Mouse (Mus musculus): ENCODE data around the gene Gmppb. TPM values are rescaled to one million over a fixed set of nuclear protein-coding genes. Genes with fewer than 3 reads are reported as not detected.

Gmppb gene
- polyA plus RNA-seq, 1 experiment from 2014 or later, result 22.8 TPM

DNA sequence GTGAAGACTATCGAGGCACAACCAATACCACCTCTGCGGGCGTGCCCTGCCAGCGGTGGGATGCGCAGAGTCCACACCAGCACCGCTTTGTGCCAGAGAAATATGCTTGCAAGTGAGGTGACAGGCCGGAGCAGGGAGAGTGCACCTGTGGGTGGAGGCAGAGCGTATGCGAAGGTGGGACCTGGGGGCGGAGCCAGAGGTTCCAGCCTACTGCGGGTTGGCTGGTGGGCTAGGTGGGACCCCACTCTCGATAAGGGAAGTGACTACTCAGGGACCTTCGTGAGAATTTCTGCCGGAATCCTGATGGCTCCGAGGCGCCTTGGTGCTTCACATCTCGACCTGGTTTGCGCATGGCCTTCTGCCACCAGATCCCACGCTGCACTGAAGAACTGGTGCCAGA lies 33.5 kb downstream of the Gmppb start:
- H3K36me3 ChIP-seq (ENCODE audit: control insufficient read depth, insufficient read depth, low read length), result peaks cover 28% of the 10 kb centered on the region
- 8% methylated on average over 19 of the region's 19 CpGs for WGBS
- peaks cover 33% of the 10 kb centered on the region for H3K27me3 ChIP-seq (ENCODE audit: control insufficient read depth, insufficient read depth, low read depth, low read length)
- peak overlapping the region; percentile 12; the same call in 1 of the 2 replicates for H3K4me3 ChIP-seq (ENCODE audit: low read depth, low read length)
- H3K9me3 ChIP-seq (replicated peaks; ENCODE audit: control insufficient read depth, low read length, poor library complexity, severe bottlenecking), result no peaks in the 10 kb centered on the region
- H3K4me2 ChIP-seq (ENCODE audit: low read length), result peak overlapping the region; percentile 39
- H3K4me1 ChIP-seq (ENCODE audit: control insufficient read depth, insufficient read depth, low read length), result peaks cover 20% of the 10 kb centered on the region
- H3K9ac ChIP-seq (ENCODE audit: low read depth, low read length), result peak overlapping the region; percentile 20; the same call in 1 of the 2 replicates
- no peak overlapping the region for H3K27ac ChIP-seq (ENCODE audit: low read length)
- ATAC-seq, result no peak

DNA sequence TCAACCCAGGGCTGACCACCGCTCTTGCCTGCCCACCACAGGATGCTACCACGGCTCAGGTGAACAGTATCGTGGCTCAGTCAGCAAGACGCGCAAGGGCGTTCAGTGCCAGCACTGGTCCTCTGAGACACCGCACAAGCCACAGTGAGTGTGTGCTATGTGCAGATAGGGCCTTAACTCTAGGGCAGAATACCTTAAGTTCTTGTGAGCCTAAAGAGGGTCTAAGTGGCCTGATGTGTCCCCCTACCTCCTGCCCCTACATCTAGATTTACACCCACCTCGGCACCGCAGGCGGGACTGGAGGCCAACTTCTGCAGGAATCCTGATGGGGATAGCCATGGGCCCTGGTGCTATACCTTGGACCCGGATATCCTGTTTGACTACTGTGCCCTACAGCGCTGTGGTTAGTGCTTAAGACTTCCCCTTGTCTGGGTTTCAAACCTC lies 34.0 kb downstream of the Gmppb start, which contains the start of gene Rnf123:
Gene Rnf123 (minus strand): TSS at position 359 of the 444 bp plus-strand sequence.
- peaks cover 30% of the 10 kb centered on the region for H3K36me3 ChIP-seq (ENCODE audit: control insufficient read depth, insufficient read depth, low read length)
- peaks cover 33% of the 10 kb centered on the region for H3K27me3 ChIP-seq (ENCODE audit: control insufficient read depth, insufficient read depth, low read depth, low read length)
- H3K9me3 ChIP-seq (replicated peaks; ENCODE audit: control insufficient read depth, low read length, poor library complexity, severe bottlenecking), result no peaks in the 10 kb centered on the region
- H3K4me1 ChIP-seq (ENCODE audit: control insufficient read depth, insufficient read depth, low read length), result peaks cover 15% of the 10 kb centered on the region
- 30% methylated on average over 12 of the region's 12 CpGs for WGBS
- peak within 1 kb of the TSS; percentile 12; the same call in 1 of the 2 replicates for H3K4me3 ChIP-seq (ENCODE audit: low read depth, low read length)
- H3K4me2 ChIP-seq (ENCODE audit: low read length), result peak within 1 kb of the TSS; percentile 39
- no peak within 1 kb of the TSS for H3K27ac ChIP-seq (ENCODE audit: low read length)
- peak within 1 kb of the TSS; percentile 20; the same call in 1 of the 2 replicates for H3K9ac ChIP-seq (ENCODE audit: low read depth, low read length)
- ATAC-seq, result no peak

DNA sequence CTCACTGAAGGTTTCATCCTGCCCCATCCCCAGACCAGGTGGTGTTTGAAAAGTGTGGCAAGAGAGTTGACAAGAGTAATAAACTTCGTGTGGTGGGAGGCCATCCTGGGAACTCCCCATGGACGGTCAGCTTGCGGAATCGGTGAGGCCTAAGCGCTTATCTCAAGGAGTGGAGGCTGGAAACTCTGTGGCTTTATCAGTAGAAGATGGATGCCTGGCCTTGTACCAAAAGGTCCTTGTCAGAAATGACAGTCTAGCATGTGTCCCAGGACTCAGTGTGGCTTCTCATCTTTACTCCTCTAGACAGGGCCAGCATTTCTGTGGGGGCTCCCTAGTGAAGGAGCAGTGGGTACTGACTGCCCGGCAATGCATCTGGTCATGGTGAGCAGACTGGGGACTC lies 34.5 kb downstream of the Gmppb start:
- no peak overlapping the region for H3K4me3 ChIP-seq (ENCODE audit: low read depth, low read length)
- 93% methylated on average over 6 of the region's 6 CpGs for WGBS

DNA sequence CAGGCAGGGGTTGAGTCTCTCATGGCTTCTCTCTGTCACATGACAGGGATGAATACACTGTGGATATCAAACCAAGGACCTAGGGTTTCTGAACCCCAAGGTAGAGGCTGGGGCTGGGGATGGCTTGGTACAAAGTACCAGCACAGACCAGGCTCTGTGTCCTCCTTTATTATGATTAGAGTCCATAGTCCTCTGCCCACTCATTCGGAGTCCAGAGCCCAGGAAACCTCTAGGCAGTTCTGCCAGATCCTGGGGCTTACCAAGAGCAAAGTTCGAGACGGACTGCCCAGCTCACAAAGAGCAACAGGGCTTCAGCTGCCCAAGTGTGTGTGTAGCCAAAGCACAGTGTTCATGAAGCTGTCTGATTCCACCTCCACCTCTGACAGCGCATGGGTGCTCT lies 36.2 kb downstream of the Gmppb start:
- Histone ChIP-seq H3K27ac (ENCODE audit: low read length) (no peak overlapping the region), H3K9me3 (replicated peaks; ENCODE audit: control insufficient read depth, low read length, poor library complexity, severe bottlenecking) (no peaks in the 10 kb centered on the region), H3K4me3 (ENCODE audit: low read depth, low read length) (no peak overlapping the region), H3K36me3 (ENCODE audit: control insufficient read depth, insufficient read depth, low read length) (peaks cover 38% of the 10 kb centered on the region), H3K4me1 (ENCODE audit: control insufficient read depth, insufficient read depth, low read length) (peaks cover 4% of the 10 kb centered on the region; the same call in 1 of the 2 replicates), H3K4me2 (ENCODE audit: low read length) (no peak overlapping the region), H3K9ac (ENCODE audit: low read depth, low read length) (no peak overlapping the region), H3K27me3 (ENCODE audit: control insufficient read depth, insufficient read depth, low read depth, low read length) (peaks cover 33% of the 10 kb centered on the region)
- ATAC-seq, result no peak
- 95% methylated on average over 4 of the region's 4 CpGs for WGBS

More for the DNA sequence above, 34.5 kb downstream of the Gmppb start:
- no peak for ATAC-seq
- Histone ChIP-seq H3K27me3 (ENCODE audit: control insufficient read depth, insufficient read depth, low read depth, low read length) (peaks cover 33% of the 10 kb centered on the region), H3K36me3 (ENCODE audit: control insufficient read depth, insufficient read depth, low read length) (peaks cover 31% of the 10 kb centered on the region), H3K27ac (ENCODE audit: low read length) (no peak overlapping the region), H3K4me2 (ENCODE audit: low read length) (no peak overlapping the region), H3K9ac (ENCODE audit: low read depth, low read length) (no peak overlapping the region), H3K9me3 (replicated peaks; ENCODE audit: control insufficient read depth, low read length, poor library complexity, severe bottlenecking) (no peaks in the 10 kb centered on the region), H3K4me1 (ENCODE audit: control insufficient read depth, insufficient read depth, low read length) (peaks cover 10% of the 10 kb centered on the region)

DNA sequence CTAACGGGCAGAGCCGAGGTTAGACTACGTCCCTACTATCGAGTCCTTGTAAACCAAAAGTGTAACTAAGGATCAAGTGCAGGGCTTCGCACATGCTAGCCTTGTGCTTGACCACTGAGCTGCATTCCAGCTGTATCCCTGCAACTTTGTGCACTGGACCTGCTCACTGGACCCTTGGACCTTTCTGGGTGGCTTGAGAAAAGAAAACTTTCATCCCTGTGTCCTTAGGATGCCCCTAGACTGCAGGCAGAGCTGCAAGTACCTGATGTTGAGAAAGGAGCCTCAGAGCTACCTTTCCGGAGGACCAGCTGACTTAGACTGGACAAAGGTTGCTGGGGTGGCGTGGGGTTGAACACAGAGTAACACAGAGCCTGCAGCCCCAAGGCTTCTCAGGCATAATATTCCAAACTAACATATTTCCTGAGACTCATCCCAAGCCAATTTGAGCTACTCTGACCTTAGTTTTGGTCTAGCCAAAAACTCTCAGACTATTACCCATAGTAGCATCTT lies 41.6 kb downstream of the Gmppb start:
- Histone ChIP-seq H3K27me3 (ENCODE audit: control insufficient read depth, insufficient read depth, low read depth, low read length) (no peaks in the 10 kb centered on the region), H3K4me2 (ENCODE audit: low read length) (no peak overlapping the region), H3K27ac (ENCODE audit: low read length) (no peak overlapping the region), H3K36me3 (ENCODE audit: control insufficient read depth, insufficient read depth, low read length) (peaks cover 39% of the 10 kb centered on the region), H3K4me1 (ENCODE audit: control insufficient read depth, insufficient read depth, low read length) (peaks cover 12% of the 10 kb centered on the region), H3K9me3 (replicated peaks; ENCODE audit: control insufficient read depth, low read length, poor library complexity, severe bottlenecking) (no peaks in the 10 kb centered on the region), H3K4me3 (ENCODE audit: low read depth, low read length) (no peak overlapping the region), H3K9ac (ENCODE audit: low read depth, low read length) (no peak overlapping the region)
- WGBS, result 98% methylated on average over 7 of the region's 7 CpGs
- no peak for ATAC-seq

DNA sequence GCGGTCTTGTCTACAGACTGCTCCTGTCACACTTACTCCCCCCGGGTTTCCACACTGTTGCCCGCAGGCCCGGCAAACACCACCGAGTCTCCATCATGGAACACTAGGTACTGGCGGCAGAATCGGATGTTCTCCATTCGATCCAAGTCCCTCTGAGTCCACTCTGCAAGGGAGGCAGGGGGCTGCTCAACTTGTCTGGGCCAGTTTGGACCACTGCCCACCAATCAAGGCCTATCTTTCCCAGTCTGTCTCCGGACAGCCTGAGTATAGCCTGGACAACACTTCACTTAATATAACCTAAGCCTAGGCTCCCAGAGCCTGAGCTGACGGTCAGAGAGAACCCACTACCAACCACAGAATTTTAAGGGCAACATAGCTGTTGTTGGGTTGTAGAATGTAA lies 44.5 kb downstream of the Gmppb start:
- ATAC-seq, result peak; percentile 0; the same call in 1 of the 2 replicates
- Histone ChIP-seq H3K9ac (ENCODE audit: low read depth, low read length) (peak overlapping the region; percentile 78), H3K27ac (ENCODE audit: low read length) (peak overlapping the region; percentile 75; the same call in 1 of the 2 replicates), H3K4me1 (ENCODE audit: control insufficient read depth, insufficient read depth, low read length) (peaks cover 14% of the 10 kb centered on the region), H3K9me3 (replicated peaks; ENCODE audit: control insufficient read depth, low read length, poor library complexity, severe bottlenecking) (no peaks in the 10 kb centered on the region), H3K4me2 (ENCODE audit: low read length) (peak overlapping the region; percentile 98), H3K36me3 (ENCODE audit: control insufficient read depth, insufficient read depth, low read length) (peaks cover 18% of the 10 kb centered on the region), H3K4me3 (ENCODE audit: low read depth, low read length) (peak overlapping the region; percentile 60), H3K27me3 (ENCODE audit: control insufficient read depth, insufficient read depth, low read depth, low read length) (no peaks in the 10 kb centered on the region)
- 72% methylated on average over 10 of the region's 10 CpGs for WGBS

DNA sequence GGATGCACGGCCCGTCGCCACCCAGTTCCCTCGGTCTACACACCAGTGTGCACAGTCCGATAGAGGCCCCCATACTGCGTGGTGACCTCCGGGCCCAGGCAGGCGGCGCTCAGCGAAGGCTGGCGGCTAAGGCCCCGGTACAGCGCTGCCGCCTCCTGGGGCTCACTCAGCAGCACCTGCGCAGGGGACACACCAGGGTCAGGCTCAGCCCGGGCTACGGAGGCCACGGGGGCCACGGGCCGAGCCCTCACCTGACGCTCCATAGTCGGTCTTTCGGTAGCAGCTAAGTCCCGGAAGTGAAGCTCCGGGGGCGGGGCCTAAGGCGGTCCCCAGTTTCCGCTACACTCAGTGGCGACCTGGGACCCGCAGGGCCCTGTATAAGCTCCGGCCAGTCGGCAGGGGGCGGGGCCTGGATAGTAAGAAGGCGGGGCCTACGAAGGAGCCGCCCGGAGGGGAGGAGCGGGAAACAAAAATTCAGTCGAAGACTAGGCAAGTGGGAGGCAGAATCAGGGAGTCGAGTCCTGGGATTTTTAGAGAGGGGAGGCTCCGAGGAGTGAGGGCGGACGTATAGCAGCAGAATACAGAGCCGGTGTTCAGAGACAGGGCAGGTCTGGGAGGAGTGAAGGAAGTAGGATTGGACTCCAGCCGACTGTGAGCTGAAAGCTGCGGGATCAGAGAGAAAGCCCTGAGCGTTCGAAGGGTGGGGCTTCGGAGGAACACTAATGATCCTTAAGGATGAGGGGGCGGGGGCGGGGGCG lies 45.3 kb downstream of the Gmppb start, which contains the start of gene Apeh:
Gene Apeh (minus strand): TSS at position 423 of the 758 bp plus-strand sequence.
- H3K36me3 ChIP-seq (ENCODE audit: control insufficient read depth, insufficient read depth, low read length), result peaks cover 21% of the 10 kb centered on the region
- peak; percentile 93 for ATAC-seq
- peak within 1 kb of the TSS; percentile 60 for H3K4me3 ChIP-seq (ENCODE audit: low read depth, low read length)
- WGBS, result under 1% methylated on average over 52 of the region's 52 CpGs
- peaks cover 14% of the 10 kb centered on the region for H3K4me1 ChIP-seq (ENCODE audit: control insufficient read depth, insufficient read depth, low read length)
- peak within 1 kb of the TSS; percentile 98 for H3K4me2 ChIP-seq (ENCODE audit: low read length)
- peak within 1 kb of the TSS; percentile 75 for H3K27ac ChIP-seq (ENCODE audit: low read length)
- no peaks in the 10 kb centered on the region for H3K9me3 ChIP-seq (replicated peaks; ENCODE audit: control insufficient read depth, low read length, poor library complexity, severe bottlenecking)
- H3K27me3 ChIP-seq (ENCODE audit: control insufficient read depth, insufficient read depth, low read depth, low read length), result no peaks in the 10 kb centered on the region
- H3K9ac ChIP-seq (ENCODE audit: low read depth, low read length), result peak within 1 kb of the TSS; percentile 78

DNA sequence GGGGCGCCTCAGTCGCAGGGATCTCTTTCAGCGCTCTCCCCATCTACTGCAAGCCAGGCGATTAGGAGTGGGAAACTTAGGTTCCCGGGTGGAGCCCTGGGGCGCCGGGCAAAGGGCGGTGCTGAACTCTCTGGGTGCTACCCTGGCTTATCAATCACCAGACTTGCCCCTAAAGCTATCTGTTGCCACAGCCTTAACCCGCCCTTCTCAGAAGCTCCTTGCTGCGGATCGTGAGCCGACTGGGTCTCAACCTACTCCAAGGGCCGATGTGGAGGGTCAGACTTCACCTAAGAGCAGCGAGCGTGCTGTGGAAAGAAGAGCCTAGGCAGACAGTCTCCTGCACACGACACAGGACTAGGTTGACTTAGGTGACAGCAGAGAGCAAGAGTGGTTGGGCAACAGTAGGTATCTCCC lies 46.0 kb downstream of the Gmppb start:
- peaks cover 18% of the 10 kb centered on the region; the same call in 1 of the 2 replicates for H3K36me3 ChIP-seq (ENCODE audit: control insufficient read depth, insufficient read depth, low read length)
- peaks cover 14% of the 10 kb centered on the region for H3K4me1 ChIP-seq (ENCODE audit: control insufficient read depth, insufficient read depth, low read length)
- peak; percentile 25 for ATAC-seq
- peak overlapping the region; percentile 75; the same call in 1 of the 2 replicates for H3K27ac ChIP-seq (ENCODE audit: low read length)
- WGBS, result 0% methylated on average over 16 of the region's 16 CpGs
- H3K4me2 ChIP-seq (ENCODE audit: low read length), result peak overlapping the region; percentile 98
- peak overlapping the region; percentile 78 for H3K9ac ChIP-seq (ENCODE audit: low read depth, low read length)
- no peaks in the 10 kb centered on the region for H3K27me3 ChIP-seq (ENCODE audit: control insufficient read depth, insufficient read depth, low read depth, low read length)
- peak overlapping the region; percentile 60 for H3K4me3 ChIP-seq (ENCODE audit: low read depth, low read length)
- no peaks in the 10 kb centered on the region for H3K9me3 ChIP-seq (replicated peaks; ENCODE audit: control insufficient read depth, low read length, poor library complexity, severe bottlenecking)

DNA sequence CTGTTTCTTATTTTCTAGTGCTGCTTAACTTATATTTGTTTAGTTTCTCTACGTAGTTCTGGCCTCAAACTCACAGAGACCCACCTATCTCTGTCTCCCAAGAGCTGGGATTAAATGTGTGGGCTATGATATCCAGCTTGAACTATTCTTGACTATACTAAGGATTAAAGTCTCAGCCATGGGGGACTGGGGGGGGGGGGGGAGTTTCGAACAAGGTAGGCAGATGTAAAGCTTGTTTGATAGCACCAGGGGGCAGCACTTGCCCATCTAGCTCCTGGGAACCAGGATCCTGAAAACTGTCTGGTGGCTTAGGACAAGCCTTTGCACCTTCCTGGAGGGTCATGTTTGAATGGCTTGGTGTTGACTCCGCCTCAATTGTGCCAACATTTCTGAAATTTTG lies 46.5 kb downstream of the Gmppb start:
- Histone ChIP-seq H3K4me1 (ENCODE audit: control insufficient read depth, insufficient read depth, low read length) (peaks cover 14% of the 10 kb centered on the region), H3K27me3 (ENCODE audit: control insufficient read depth, insufficient read depth, low read depth, low read length) (no peaks in the 10 kb centered on the region), H3K4me2 (ENCODE audit: low read length) (peak overlapping the region; percentile 98), H3K4me3 (ENCODE audit: low read depth, low read length) (peak overlapping the region; percentile 60), H3K9ac (ENCODE audit: low read depth, low read length) (no peak overlapping the region; the same call in 1 of the 2 replicates), H3K9me3 (replicated peaks; ENCODE audit: control insufficient read depth, low read length, poor library complexity, severe bottlenecking) (no peaks in the 10 kb centered on the region), H3K36me3 (ENCODE audit: control insufficient read depth, insufficient read depth, low read length) (peaks cover 18% of the 10 kb centered on the region; the same call in 1 of the 2 replicates), H3K27ac (ENCODE audit: low read length) (no peak overlapping the region)
- no peak for ATAC-seq
- 11% methylated on average over 3 of the region's 3 CpGs for WGBS

Data from midbrain, embryonic 16.5 days (tissue).